Mouse (Mus musculus): ENCODE data around the gene Ackr2.

GRCm38 (mm10) chr9:121882015-121882457 lies 16.1 kb upstream of the Ackr2 start:
- TF ChIP-seq GATA1 (IDR thresholded peaks at IDR 0.05; ENCODE audit: low read length) (no peak), TAL1 (IDR thresholded peaks at IDR 0.05; ENCODE audit: low read length) (no peak)

Measured in erythroblast, embryonic 14.5 days (primary cell).